Mouse (Mus musculus) granulocyte monocyte progenitor cell, adult 5-6 weeks (primary cell): ENCODE results near the gene Ung. TPM values are rescaled to one million over a fixed set of nuclear protein-coding genes. Genes with fewer than 3 reads are reported as not detected.

ENCODE experiments used
- ATAC-seq: replicated peaks from 2 replicates; pipeline ENCODE4 v1.8.0; 2016; ENCODE audit warnings: mild to moderate bottlenecking, moderate TSS enrichment, inconsistent platforms; ENCODE audit not compliant: poor library complexity, severe bottlenecking
- total RNA-seq, 2 experiments: library from RNA; stranded (forward) in 1 of 2; stranded (reverse) in 1 of 2; fragments of 200-712, 200-1000 nt in 1 of 2; fragments of >200 nt in 1 of 2; fragmentation: Nextera tagmentation in 1 of 2; gene quantifications; 2 replicates each; pipeline ENCODE4 v1.2.3; 2014 to 2017

Ung gene
- total RNA-seq (2014; fragmentation: Nextera tagmentation) (39.0 and 45.5 TPM in 2 replicates), total RNA-seq (2017) (23.6 and 38.6 TPM in 2 replicates)

DNA sequence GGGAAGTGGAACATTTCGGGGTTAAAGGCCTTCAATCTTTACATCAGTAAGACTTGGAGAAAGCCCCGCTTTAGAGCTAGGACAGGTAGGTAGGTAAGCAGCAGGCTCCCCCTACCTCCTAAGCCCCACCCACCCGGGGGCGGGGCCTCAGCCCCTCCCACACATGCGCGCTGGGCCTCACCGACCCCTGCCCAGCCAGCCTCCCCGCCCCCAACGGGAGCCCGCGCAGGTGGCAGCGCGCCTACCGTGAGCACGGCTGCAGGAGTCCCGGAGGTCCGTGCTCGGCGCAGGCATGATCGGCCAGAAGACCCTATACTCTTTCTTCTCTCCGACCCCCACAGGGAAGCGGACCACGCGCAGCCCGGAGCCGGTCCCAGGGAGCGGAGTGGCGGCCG, at the start of gene Ung:
Gene Ung, plus strand, starts transcription at position 176 of the 395 bp plus-strand sequence.
- ATAC-seq: no peak

DNA sequence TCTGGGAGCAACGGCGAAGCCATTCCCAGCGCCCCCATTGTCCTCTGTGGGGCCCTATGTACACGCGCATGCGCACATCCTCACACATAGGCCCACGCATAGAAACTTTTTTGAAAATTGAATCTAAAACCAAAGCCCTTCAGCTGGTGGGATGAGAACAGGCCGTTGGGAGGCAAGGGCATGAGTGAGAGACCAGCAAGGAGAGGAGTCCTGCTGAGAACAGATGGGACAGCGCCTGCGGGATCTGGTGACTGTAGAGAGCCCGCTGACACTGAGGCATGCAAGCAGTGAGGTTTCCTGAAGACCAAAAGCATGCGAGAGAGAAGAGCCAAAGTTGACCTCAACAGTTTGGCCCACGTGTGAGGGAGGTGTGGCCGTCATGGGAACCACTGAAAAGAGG, 44.7 kb upstream of the Ung start:
- ATAC-seq: no peak

DNA sequence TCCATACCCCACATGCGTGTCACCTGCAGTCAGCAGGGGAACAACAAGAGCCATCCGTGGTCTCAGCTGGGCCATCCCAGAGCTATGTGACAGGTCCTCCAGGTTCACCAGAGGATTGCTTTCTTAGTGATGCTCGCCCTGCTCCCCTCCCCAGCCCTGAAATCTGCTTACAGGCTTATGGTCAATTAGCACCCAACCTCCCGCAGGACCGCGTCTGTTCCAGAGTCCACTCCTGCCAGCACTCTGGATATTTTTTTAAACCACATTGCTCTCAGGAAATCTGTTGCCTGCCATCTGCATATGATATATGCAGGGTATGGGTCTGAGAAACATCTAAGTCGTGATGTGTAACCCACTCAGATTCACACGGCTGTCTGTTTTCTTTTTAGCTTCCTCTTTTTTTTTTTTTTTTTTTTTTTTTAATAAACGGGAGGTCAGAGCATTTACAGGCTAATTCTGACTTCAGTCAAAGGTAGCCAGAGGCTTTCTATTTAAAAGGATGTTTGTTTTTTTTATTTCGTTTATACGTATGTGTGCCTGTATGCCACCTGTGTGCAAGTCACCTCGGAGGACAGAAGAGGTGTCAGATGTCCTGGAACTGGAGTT, 42.2 kb upstream of the Ung start:
- ATAC-seq: no peak

DNA sequence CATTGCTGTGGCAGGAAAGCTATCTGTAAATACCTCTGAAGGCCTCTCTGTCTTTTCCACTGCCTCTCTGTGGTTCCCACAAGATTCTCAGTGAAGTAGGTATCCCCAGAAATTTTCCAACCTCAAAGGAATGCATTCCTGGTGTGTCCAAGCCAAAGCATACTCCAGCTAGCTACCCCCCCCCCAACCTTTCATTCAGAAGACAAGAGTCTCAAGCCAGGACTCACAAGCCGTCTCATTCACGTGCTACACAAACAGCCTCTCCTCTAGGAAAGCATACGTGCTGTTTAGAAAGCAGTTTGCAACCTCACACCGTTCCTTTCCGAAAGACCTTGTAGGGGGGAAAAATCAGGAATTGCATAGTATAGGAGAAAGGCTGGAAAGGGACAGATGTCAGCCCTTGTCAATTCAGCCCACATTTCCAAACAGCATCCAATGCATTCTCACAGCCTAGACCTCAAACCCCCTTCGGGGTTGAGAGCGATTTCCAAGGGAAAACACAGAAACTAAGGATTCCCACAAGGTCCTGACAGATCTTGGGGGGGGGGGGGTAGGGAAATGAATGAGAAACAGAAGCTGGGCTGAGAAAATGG, 39.7 kb upstream of the Ung start:
- ATAC-seq: no peak

DNA sequence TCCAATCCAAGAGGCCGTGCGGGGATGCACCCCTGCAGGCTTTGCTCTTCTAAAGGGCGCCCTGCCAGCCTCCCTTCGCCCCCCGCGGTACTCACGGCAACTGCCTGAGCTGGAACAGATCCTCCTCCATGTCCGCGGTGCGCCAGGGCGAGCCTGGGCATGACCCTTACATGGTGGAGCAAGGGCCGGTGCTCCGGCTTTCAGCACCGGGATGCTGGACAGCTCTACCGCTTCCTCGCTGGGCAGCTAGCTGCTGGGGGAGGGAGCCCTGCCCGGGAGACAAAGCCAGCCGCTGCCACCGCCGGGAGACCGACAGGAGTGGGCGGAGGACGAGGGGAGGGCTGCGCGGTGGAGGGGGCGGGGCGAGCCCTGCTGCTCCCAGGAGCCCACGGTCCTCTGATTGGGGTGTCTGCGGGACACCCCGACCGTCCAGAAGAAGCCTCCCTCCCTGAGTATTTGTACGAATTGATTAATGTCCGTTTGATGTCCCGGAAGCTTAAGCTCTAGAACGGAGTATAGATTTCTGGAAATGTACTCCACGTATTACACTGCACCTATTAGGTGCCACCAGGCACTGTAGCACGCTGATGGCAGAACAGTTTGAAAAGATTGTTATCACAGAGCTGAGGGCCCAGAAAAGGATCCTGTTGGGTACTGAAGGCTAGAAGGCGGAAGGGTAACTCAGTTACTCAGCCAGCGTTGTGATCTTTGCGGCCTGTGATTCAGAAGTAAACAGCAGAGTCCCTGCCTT, 39.0 kb upstream of the Ung start, which contains the start of gene Svop:
Gene Svop, minus strand, starts transcription at position 514 of the 751 bp plus-strand sequence.
- peak; percentile 97 for ATAC-seq

DNA sequence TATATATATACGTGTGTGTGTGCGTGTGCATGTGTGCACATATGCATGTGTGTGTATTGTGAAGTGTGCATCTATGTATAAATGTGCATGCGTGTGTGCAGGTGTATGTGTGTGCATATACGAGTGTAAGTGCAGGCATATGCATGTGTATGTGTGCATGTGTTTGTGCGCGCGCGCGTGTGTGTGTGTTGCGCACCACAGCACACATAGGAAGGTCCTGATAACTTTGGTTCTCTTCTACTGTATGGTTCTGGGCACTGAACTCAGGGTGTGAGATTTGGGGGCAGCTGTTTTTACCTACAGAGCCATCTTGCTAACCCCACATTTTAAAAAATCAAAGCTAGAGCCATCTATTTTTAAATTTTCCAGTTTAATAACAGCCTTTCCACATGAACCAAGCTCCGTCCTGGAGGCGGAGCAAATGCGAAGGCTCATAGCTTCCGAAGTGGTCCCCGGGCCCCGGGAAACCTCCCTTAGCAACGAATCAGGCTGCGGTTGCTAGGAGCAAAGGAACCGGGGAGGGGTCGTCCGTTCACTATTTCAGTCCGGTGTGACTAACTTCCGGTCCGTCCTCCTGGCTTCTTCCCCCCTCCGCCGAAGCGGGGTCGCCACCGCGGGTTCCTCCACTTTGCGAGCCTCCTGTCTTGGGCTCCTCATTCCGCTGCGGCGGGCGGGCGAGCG, 30.3 kb upstream of the Ung start:
- peak; percentile 98 for ATAC-seq

DNA sequence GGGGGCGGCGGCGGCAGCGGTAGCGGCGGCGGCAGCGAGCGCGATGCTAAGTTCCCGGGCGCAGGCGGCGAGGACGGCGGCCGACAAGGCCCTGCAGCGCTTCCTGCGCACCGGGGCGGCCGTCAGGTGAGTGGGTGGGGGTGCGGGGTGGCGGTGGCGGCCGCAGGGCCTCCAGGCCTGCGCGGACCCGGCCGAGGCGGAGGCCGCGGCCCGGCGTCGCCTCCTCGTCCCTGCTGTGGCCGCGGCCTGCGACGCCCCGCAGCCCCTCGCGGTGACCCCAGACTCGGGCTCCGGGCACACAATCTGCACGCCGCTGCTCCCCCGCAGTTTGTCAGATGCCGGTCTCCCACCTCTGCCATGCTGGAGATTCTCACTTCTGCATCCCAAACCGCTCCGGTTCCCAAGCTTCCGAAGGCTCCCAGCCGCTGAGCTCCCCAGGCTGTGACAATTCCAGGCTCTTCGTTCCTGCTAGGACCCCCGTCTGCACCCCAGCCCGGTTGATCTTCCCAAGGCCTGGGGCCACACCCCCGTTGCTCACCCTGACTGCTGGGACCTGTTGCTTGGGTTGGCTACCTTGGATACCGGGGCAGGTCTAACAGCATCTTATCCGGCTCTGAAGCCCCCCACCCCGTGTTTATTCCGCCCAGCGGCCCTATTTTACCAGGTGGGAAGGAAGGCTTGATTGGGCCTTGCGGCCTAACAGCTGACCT, 29.6 kb upstream of the Ung start:
- peak; percentile 10; the same call in 1 of the 2 replicates for ATAC-seq

DNA sequence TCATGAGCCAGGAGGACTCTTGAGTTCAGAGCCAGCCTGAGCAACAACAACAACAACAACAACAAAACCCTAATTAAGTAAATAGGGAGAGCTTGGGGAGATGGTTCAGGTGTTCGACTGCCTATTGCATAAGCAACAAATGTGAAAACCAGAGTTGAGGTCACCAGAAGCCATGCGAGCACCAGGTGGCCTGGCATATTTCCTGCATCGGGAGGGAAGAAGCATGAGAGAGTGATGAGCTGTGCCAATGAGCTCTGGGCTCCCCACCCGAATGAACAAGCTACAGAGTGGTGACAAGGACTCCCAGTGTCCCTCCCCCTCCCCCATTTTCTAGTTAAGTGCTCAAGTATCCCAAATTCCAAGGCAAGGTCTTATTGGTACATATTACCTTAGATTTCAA, 28.3 kb upstream of the Ung start:
- ATAC-seq: no peak

DNA sequence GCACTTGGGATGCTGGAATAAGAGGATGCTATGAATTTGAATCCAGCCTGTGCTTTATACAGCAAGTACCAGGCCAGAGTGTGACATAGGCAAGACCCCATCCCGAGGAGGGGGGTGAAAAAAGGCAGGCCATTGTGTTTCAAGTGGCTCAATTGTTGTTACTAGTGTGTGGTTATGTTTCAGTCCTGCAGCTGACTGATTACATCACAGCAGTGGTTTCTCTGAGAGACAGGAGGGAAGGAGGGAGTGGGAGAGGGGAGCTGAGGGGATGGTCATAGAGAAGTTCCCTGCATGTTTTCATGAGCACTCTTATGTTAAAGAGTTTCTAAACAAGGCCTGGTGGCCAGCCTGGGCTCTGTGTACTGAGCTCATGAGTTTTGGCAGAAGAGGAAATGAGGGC, 27.4 kb upstream of the Ung start:
- peak; percentile 28; the same call in 1 of the 2 replicates for ATAC-seq

DNA sequence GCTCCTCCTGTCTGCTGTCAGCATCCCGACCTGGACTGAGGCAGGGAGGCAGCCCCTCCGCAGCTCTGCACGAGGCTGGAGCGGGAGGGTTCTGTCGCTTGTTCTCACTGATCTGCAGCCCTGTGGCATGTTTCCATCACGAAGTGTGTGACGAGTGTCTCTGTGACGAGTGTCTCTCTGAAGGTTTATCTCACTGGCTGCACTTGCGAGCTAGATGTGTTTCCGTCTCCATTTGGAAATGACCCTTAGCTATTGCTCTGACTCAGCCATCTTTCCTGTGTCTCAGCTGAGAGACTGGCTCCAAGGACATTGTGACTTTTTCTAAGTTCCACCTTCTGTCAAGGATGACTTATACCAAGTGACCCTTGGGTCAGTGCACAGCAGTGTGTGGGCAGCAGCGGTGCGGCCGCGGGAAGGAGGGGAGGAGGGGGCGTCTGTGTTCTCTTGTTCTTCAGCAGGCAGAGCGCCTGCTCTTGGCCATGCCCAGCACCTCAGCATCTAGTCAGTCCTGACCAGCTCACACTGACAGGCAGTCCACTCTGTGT, 23.7 kb upstream of the Ung start:
- no peak for ATAC-seq

DNA sequence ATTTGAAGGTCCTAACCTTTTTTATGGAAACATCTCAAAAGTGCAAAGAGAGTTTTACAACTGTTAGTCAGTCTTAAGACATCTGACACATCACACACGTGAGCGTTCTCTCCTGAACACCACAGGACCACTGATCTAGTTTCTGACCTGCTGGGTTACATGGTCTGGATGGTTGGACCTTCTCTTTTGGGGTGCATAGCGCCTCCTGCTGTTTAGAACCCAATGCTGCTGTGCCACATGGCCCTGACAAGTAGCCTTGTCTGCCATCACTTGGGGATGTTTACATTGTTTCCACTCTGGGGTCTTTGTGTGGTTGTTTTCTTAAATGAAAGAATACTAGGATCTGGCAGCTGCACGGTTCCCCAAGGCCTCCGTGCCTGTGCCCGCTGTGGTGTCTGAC, 16.9 kb upstream of the Ung start:
- ATAC-seq: no peak

DNA sequence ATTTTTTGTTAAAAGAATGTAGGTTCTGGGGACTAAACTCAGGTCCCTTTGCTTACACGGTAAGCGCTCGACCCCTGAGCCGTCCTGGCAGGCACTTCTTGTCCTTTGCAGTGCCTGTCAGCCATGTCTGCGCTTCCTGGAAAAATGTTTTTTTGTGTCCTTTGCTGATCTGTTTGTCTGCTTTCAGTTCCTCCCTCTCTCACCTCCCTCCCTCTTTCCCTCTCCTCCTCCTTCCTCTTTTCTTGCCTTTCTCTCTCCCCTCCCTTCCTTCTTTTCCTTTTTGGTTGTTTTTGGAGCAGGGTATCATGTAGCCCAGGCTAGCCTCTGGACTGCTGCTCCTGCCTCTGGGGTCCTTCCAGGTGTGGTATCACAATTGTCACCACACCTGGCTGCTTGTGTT, 15.2 kb upstream of the Ung start:
- ATAC-seq: peak; percentile 88

DNA sequence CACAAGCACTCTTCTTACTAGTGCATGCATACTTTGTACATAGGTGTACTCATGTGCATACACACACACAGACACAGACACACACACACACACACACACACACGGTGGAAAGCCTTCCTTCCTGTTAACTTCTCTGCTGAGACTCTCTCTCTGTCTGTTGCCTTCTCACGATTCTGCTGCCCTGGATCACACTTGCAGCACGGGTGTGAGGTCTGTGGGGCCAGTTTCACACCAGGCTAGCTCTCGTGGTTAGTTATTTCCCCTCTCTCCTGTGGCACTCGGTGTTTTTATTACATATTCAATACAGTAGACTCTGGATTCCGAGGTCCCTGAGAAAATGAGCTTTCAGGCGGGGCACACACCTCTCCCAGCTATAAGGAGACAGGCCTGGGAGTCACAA, 13.6 kb upstream of the Ung start:
- no peak for ATAC-seq

DNA sequence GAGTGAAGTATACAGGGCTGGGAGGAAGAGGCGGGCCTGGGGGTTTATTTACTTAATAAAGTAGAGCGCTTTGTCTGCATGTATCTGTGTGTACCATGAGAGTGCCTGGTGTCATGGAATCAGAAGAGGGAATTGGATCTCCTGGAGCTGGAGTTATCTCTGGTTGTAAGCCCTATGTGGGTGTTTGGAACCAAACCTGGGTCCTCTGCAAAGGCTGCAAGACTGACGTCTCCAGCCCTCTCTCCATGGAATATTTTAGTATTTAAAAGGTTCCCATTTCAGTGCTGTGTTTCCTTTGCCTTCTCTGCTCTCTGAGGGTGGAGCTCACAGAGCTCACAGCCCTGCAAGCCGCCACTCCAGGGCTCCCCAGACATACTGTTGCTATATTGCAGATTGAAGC, 10.4 kb upstream of the Ung start:
- ATAC-seq: no peak

DNA sequence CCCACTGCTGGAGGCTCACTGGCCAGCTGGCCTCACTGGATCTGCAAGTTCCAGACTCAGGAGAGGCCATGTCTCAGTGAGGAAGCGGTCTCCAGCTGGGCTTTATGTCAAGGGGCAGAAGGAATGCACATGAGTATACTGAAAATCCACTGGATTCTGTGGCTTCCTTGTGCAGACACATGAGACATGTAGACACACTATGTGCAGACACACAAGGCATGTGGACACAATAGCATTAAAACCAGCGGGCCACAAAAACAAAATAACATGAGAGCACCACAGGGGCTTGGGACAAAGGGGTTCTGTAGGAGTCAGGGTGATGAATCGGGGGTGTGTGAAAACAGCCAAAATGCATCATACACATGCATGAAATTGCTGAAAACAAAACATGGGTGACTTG, 4.2 kb upstream of the Ung start:
- ATAC-seq: no peak

DNA sequence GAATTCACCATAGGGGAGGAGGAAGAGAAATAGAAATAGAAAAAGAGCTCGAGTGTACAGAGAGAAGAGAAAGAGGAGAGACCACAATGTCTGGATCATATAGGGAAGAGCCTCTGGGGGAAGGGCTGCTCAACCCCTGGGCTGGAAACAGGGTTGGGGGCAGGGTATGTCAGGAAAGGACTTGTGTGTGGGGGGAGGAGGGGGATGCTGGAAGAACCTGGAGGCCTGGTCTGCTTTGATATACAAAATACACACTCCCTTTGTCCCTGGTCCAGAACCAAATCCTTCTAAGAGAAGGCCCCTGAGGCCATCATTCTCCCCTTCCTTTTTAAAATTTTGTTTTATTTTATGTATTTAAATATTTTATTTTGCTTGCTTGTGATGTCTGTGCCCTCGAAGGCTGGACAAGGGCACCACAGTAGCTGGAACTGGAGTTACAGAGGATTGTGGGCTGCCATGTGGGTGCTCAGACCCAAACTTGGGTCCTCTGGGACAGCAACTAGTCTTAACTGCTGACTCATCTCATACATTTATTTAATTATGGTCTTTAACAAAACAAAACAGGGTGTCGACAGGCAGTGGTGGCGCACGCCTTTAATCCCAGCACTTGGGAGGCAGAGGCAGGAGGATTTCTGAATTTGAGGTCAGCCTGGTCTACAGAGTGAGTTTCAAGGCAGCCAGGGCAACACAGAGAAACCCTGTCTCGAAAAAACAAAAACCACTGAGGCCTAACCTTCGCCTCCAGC, 3.5 kb upstream of the Ung start:
- ATAC-seq: no peak

DNA sequence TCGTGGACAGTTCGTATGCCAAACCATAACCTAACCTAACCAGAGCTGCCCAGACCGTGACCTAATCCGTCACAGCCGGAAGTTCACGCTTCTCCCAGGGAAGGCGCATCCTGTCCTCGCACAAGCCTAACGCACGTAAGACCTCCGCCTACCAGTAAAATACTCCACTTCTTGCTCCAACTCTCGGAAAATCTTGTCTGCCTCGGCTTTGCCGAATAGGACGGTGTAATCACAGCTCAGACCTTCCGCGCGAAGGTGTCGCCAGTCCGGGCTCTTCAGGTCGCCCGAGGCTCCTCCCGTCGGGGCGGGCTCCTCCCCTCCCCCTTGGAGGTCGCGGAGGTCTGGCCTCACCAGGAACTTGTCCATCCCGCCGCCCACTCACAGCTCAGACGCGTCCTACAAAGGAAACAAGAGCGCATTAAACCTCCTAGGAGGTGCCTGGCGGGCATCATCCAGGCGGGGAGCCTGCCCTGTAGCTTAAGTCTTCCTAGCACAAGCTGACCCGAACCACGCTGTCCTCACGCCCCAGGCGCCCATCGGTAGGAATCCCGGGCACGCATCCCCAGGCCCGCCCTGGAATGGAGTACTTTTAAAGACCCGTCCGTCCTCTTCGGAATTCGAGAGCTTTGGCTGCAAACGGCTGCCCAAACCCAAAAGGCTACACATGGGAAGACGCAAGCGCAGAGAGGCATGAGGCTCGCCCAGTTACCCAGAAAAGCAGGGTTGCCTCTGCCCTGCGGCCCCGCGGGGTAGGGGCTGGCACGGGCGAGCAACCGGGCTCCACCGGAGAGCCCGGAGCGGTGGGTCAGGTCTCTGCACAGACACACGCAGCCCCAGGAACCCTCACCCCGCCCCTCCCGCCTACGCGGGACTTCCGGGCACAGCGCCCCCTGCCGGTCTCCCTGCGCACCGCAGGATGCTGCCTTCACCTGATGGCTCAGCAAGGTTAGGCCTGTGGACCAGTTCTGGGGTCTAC, 2.5 kb upstream of the Ung start, which contains the start of gene Alkbh2:
Gene Alkbh2, minus strand, starts transcription at position 845 of the 976 bp plus-strand sequence.
- peak; percentile 54 for ATAC-seq

DNA sequence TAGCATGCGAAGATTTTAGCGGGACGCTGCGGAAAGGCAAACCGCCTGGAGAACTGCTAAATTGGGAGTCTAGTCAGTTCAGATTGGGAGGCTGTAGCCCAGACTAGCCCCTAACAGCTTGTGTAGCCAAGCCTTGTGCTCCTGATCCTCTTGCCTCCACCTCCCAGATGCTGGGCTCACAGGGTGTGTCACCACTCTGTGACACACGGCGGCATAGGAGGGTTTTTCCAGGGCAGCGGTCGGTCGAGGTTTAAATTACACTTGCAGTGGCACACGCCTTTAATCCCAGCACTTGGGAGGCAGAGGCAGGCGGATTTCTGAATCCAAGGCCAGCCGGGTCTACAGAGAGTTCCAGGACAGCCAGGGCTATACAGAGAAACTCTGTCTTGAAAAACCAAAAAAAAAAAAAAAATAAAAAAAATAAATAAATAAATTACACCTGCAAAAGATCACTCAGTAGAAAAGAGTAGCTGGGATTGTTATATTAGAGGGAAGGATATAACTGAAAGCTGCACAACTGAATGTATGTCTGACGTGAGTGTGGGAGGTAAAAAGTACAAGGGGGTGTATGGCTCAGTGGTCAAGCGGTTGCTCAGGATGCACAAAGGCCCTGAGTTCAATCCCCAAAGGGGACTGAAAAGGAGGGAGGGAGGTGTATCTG, 506 bp upstream of the Ung start:
- ATAC-seq: no peak
